Mouse (Mus musculus): ENCODE results near the gene Cyb5d1. TPM values are rescaled to one million over a fixed set of nuclear protein-coding genes. Genes with fewer than 3 reads are reported as not detected.
"Not testable (repeated sequence)": the region's sequence is repeated elsewhere in the genome, so short reads cannot be mapped to it uniquely, and the experiment has no call there.

The Cyb5d1 gene
- total RNA-seq (2021) (10 to 100 TPM; 27.9 to 32.1 TPM), polyA plus RNA-seq (2012; rRNA removed) (19.9 and 29.8 TPM in 2 replicates)
- long read RNA-seq, transcript Cyb5d1-201 (4 exons, 753 nt), result major isoform, 13 of 17 reads
- long read RNA-seq, partial matches to known transcripts, result 0 of 17 reads
- long read RNA-seq, other reads (novel, unspliced or antisense), result 4 of 17 reads

DNA sequence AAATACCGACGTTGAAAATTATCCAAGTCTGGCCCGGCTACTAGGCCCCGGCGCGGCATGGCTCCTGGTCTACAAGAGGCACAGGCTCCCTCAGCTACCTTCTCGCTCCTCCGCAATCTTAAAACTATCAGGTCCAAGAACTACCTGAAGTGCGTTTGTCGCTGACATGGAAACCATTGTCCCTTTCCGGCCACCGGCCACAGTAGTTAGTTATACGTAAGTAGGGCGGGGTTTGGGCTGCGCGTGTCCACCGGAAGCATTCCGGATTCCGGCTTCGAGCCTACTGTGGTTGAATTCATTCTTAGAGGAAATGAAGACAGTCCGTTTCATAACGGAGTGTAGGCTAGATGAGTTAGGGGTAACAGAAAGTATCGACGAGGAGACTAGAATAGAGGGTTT is at the start of gene Cyb5d1, which contains the start of gene Naa38:
Cyb5d1 (minus strand) TSS at position 397 of the 399 bp plus-strand sequence.
Naa38 (plus strand) TSS at position 253 of the 399 bp plus-strand sequence.
- peak within 1 kb of the TSS; percentile 75 for H3K4me3 ChIP-seq
- H3K27me3 ChIP-seq (ENCODE audit: control insufficient read depth, insufficient read depth, low read length); H3K4me1 ChIP-seq (ENCODE audit: control insufficient read depth, insufficient read depth, low read length); H3K36me3 ChIP-seq (ENCODE audit: control insufficient read depth, insufficient read depth, low read length); H3K79me2 ChIP-seq (replicated peaks; ENCODE audit: control insufficient read depth, insufficient read depth, low read length): not testable (repeated sequence)
- under 1% methylated on average over 21 of the region's 24 CpGs for WGBS
- intact Hi-C loops (cut with DNase I), result loop anchor here (5.0 kb wide), 1 partner anchor 182 kb away; no protein-coding TSS in a partner anchor
- peak; percentile 91 to 92 for DNase-seq
- H3K9ac ChIP-seq (ENCODE audit: low read depth, low read length), result peak within 1 kb of the TSS; percentile 86
- peak; percentile 18; the same call in 1 of the 2 replicates for TF ChIP-seq POLR2A (IDR thresholded peaks at IDR 0.05; ENCODE audit: insufficient read depth, low read depth, low read length)
- TF ChIP-seq EP300 (IDR thresholded peaks at IDR 0.05; ENCODE audit: insufficient read depth, low read depth, low read length), result 0 out of 2 replicates have a peak, but pooled peaks have one; percentile 12
- peak within 1 kb of the TSS; percentile 100 for H3K27ac ChIP-seq

DNA sequence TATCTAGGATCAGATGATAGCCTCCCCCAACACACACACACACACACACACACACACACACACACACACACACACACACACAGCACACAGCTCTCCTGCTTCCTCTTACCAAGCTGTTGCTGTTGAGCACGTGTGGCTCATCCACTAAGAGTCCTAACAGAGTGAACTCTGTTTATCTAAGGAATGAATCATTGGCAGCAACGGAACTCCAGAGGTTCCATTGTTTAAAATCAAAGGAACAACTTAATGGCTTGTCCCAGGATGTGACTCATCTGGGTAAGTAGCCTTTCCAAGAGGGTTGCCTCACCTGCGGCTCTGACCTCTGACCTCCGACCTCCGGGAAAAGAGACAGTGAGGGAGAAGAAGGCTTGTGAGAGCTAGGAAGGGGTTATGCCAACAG is 47.9 kb upstream of the Cyb5d1 start:
- H3K27me3 ChIP-seq (ENCODE audit: control insufficient read depth, insufficient read depth, low read length), result no peaks in the 10 kb centered on the region
- intact Hi-C loops (cut with DNase I), result no loop called here
- peaks cover 4% of the 10 kb centered on the region for H3K4me1 ChIP-seq (ENCODE audit: control insufficient read depth, insufficient read depth, low read length)
- no peaks in the 10 kb centered on the region for H3K36me3 ChIP-seq (ENCODE audit: control insufficient read depth, insufficient read depth, low read length)
- H3K4me3 ChIP-seq, result no peak overlapping the region
- H3K27ac ChIP-seq, result peak overlapping the region; percentile 48
- H3K9ac ChIP-seq (ENCODE audit: low read depth, low read length), result no peak overlapping the region
- TF ChIP-seq POLR2A (IDR thresholded peaks at IDR 0.05; ENCODE audit: insufficient read depth, low read depth, low read length) (no peak), EP300 (IDR thresholded peaks at IDR 0.05; ENCODE audit: insufficient read depth, low read depth, low read length) (0 out of 2 replicates have a peak, but pooled peaks have one; percentile 66)
- H3K79me2 ChIP-seq (replicated peaks; ENCODE audit: control insufficient read depth, insufficient read depth, low read length), result no peaks in the 10 kb centered on the region
- peak; percentile 42 to 43 for DNase-seq
- WGBS, result 30% methylated on average over 5 of the region's 5 CpGs

DNA sequence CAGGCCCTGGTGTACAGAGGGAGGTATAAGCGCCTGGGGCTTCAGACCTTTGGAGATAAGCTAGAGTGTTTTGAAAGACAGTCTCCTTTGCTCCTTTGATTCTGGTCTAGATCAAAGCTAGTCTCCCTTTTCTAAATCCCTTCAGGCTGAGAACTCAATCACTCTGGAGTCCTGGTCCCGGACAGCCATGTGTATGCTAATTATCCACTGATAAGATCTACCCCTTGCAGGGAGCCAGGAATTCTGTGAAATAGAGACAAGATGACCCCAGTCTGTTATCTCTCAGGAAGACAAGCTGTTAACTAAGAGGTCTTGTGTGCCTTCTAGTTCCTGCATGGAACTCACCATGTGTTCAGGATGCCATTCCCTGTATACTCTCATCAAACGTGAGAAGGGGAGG is 41.9 kb upstream of the Cyb5d1 start:
- DNase-seq, result no peak
- Histone ChIP-seq H3K4me3 (no peak overlapping the region), H3K9ac (ENCODE audit: low read depth, low read length) (no peak overlapping the region), H3K36me3 (ENCODE audit: control insufficient read depth, insufficient read depth, low read length) (no peaks in the 10 kb centered on the region), H3K4me1 (ENCODE audit: control insufficient read depth, insufficient read depth, low read length) (no peaks in the 10 kb centered on the region; the same call in 1 of the 2 replicates), H3K79me2 (replicated peaks; ENCODE audit: control insufficient read depth, insufficient read depth, low read length) (no peaks in the 10 kb centered on the region), H3K27me3 (ENCODE audit: control insufficient read depth, insufficient read depth, low read length) (no peaks in the 10 kb centered on the region), H3K27ac (no peak overlapping the region)
- WGBS, result 63% methylated on average over 3 of the region's 3 CpGs
- TF ChIP-seq POLR2A (IDR thresholded peaks at IDR 0.05; ENCODE audit: insufficient read depth, low read depth, low read length), result no peak
- TF ChIP-seq EP300 (IDR thresholded peaks at IDR 0.05; ENCODE audit: insufficient read depth, low read depth, low read length), result no peak
- TF ChIP-seq CTCF (IDR thresholded peaks at IDR 0.05), result no peak
- intact Hi-C loops (cut with DNase I), result no loop called here

DNA sequence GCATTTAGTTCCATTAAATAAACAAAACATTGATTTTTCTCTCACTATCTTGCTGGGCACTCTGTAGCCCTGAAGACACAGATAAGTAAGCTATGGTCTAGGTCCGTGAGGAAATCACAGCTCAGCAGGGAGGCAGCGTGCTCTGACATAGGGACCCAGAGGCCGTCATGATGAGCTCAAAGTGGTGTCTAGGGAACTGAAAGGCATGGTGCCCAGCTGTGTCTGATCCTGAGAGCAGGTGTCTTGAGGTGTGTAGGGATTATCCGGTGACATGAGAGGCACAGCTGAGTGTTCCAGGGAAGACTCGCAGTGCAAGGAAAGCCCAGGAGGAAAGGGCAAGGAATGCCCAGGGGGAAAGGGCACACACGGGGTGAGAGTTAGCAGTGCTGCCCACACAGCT is 37.8 kb upstream of the Cyb5d1 start:
- H3K27me3 ChIP-seq (ENCODE audit: control insufficient read depth, insufficient read depth, low read length), result no peaks in the 10 kb centered on the region
- no peaks in the 10 kb centered on the region for H3K36me3 ChIP-seq (ENCODE audit: control insufficient read depth, insufficient read depth, low read length)
- DNase-seq, result no peak
- no peak overlapping the region for H3K9ac ChIP-seq (ENCODE audit: low read depth, low read length)
- no peak overlapping the region for H3K27ac ChIP-seq
- H3K79me2 ChIP-seq (replicated peaks; ENCODE audit: control insufficient read depth, insufficient read depth, low read length), result no peaks in the 10 kb centered on the region
- 72% methylated on average over 6 of the region's 6 CpGs for WGBS
- intact Hi-C loops (cut with DNase I), result loop anchor here (5.0 kb wide), 1 partner anchor 166 kb away; no protein-coding TSS in a partner anchor
- peaks cover 2% of the 10 kb centered on the region for H3K4me1 ChIP-seq (ENCODE audit: control insufficient read depth, insufficient read depth, low read length)
- no peak for TF ChIP-seq POLR2A (IDR thresholded peaks at IDR 0.05; ENCODE audit: insufficient read depth, low read depth, low read length)
- no peak for TF ChIP-seq CTCF (IDR thresholded peaks at IDR 0.05)
- no peak for TF ChIP-seq EP300 (IDR thresholded peaks at IDR 0.05; ENCODE audit: insufficient read depth, low read depth, low read length)
- H3K4me3 ChIP-seq, result no peak overlapping the region

DNA sequence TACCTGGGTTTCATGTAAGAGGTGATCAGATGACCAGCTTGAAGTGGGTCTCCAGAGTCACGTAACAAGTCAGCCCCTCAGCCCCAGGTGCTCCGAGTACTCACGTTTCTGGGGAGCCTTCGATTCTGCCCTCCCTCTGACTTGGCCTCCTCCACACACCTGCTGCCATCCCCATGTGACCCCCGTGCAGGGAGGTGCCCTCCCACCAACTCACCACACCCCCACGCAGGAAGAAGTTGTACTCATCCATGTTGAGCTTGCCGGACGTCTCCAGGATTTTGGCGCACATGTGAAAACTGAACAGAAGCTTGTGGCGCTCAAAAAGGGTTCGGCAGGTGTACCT is 37.2 kb upstream of the Cyb5d1 start:
- H3K27me3 ChIP-seq (ENCODE audit: control insufficient read depth, insufficient read depth, low read length), result no peaks in the 10 kb centered on the region
- H3K27ac ChIP-seq, result no peak overlapping the region
- peaks cover 2% of the 10 kb centered on the region for H3K4me1 ChIP-seq (ENCODE audit: control insufficient read depth, insufficient read depth, low read length)
- WGBS, result 62% methylated on average over 11 of the region's 11 CpGs
- intact Hi-C loops (cut with DNase I), result loop anchor here (1.0 to 5.0 kb wide), 3 partner anchors 31 to 165 kb away; no protein-coding TSS in a partner anchor
- no peaks in the 10 kb centered on the region for H3K36me3 ChIP-seq (ENCODE audit: control insufficient read depth, insufficient read depth, low read length)
- H3K4me3 ChIP-seq, result no peak overlapping the region
- TF ChIP-seq POLR2A (IDR thresholded peaks at IDR 0.05; ENCODE audit: insufficient read depth, low read depth, low read length) (no peak), CTCF (IDR thresholded peaks at IDR 0.05) (no peak)
- DNase-seq, result no peak
- H3K9ac ChIP-seq (ENCODE audit: low read depth, low read length), result no peak overlapping the region
- H3K79me2 ChIP-seq (replicated peaks; ENCODE audit: control insufficient read depth, insufficient read depth, low read length), result no peaks in the 10 kb centered on the region

DNA sequence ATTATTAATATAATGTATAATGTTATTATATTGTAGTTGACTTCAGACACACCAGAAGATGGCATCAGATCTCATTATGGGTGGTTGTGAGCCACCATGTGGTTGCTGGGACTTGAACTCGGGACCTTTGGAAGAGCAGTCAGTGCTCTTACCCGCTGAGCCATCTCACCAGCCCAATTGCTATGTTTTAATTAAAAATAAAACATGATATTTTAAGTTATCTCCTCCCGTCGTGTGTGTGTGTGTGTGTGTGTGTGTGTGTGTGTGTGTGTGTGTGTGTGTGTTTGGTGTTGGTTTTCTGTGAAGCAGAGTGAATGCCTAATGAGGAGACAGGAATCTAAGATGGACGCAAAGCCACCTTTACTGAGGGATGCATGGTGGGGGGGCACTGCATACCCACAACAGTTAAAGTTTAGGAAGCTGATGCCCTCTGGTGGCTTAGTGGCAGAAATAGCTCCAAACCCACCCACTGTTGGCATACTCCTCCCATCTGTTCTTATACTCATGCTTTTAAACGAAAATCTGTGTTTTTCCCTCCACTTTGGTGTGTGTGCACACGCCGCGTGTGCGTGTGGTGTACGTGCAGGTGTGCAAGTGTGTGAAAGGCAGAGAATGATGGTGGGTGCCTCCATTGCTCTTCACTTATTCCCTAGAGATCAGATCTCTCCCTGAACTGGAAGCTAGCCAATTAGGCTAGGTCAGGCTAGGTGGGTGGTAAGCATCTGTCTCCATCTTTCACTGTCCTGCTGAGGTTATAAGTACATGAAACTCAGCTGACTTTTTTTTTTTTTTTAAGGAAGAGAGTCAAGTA is 36.6 kb upstream of the Cyb5d1 start:
- Histone ChIP-seq H3K27ac (no peak overlapping the region), H3K27me3 (ENCODE audit: control insufficient read depth, insufficient read depth, low read length) (no peaks in the 10 kb centered on the region), H3K9ac (ENCODE audit: low read depth, low read length) (no peak overlapping the region), H3K36me3 (ENCODE audit: control insufficient read depth, insufficient read depth, low read length) (no peaks in the 10 kb centered on the region), H3K79me2 (replicated peaks; ENCODE audit: control insufficient read depth, insufficient read depth, low read length) (no peaks in the 10 kb centered on the region), H3K4me3 (no peak overlapping the region), H3K4me1 (ENCODE audit: control insufficient read depth, insufficient read depth, low read length) (peaks cover 2% of the 10 kb centered on the region)
- intact Hi-C loops (cut with DNase I), result loop anchor here (1.0 to 5.0 kb wide), 3 partner anchors 31 to 165 kb away; no protein-coding TSS in a partner anchor
- TF ChIP-seq CTCF (IDR thresholded peaks at IDR 0.05) (peak; percentile 78), EP300 (IDR thresholded peaks at IDR 0.05; ENCODE audit: insufficient read depth, low read depth, low read length) (peak; percentile 85; the same call in 1 of the 2 replicates), POLR2A (IDR thresholded peaks at IDR 0.05; ENCODE audit: insufficient read depth, low read depth, low read length) (no peak)
- DNase-seq, result peak; percentile 59 to 74
- WGBS, result 31% methylated on average over 11 of the region's 11 CpGs

All from heart, adult 2 months (tissue).